Mouse (Mus musculus) midbrain, embryonic 16.5 days (tissue): Measurements from ENCODE around the gene Art3. TPM values are rescaled to one million over a fixed set of nuclear protein-coding genes. Genes with fewer than 3 reads are reported as not detected.

Experiments
- ATAC-seq: fragments of 200-750 bp; cut with Nextera tagmentation; 2 replicates; pipeline ENCODE4 v1.8.0; 2017; ENCODE audit warnings: moderate TSS enrichment
- H3K27ac ChIP-seq: fragments of 300-500 bp; sonication (generic); 2 replicates; pipeline ENCODE4 v1.5.1; 2014; ENCODE audit warnings: mild to moderate bottlenecking, low read length, mixed read lengths
- H3K27me3 ChIP-seq: fragments of 300-500 bp; sonication (generic); 2 replicates; pipeline ENCODE4 v1.6.1; 2014; ENCODE audit warnings: low read depth, low read length, mixed read lengths; ENCODE audit not compliant: control insufficient read depth, insufficient read depth
- H3K36me3 ChIP-seq: fragments of 300-500 bp; sonication (generic); 2 replicates; pipeline ENCODE4 v1.6.1; 2014; ENCODE audit warnings: mild to moderate bottlenecking, low read length, moderate library complexity, mixed read lengths; ENCODE audit not compliant: control insufficient read depth, insufficient read depth
- H3K4me1 ChIP-seq: fragments of 300-500 bp; sonication (generic); 2 replicates; pipeline ENCODE4 v1.6.1; 2014; ENCODE audit warnings: mild to moderate bottlenecking, low read length, mixed read lengths; ENCODE audit not compliant: control insufficient read depth, insufficient read depth
- H3K4me2 ChIP-seq: fragments of 300-500 bp; sonication (generic); 2 replicates; pipeline ENCODE4 v1.6.1; 2014; ENCODE audit warnings: mild to moderate bottlenecking, low read length, mixed read lengths
- H3K4me3 ChIP-seq: fragments of 300-500 bp; sonication (generic); 2 replicates; pipeline ENCODE4 v1.5.1; 2014; ENCODE audit warnings: low read depth, mild to moderate bottlenecking, low read length, moderate library complexity, mixed read lengths
- H3K9ac ChIP-seq: fragments of 300-500 bp; sonication (generic); 2 replicates; pipeline ENCODE4 v1.6.1; 2014; ENCODE audit warnings: low read depth, low read length, mixed read lengths
- H3K9me3 ChIP-seq: fragments of 300-500 bp; sonication (generic); replicated peaks from 2 replicates; pipeline ENCODE4 v1.6.1; 2014; ENCODE audit warnings: mild to moderate bottlenecking, low read length, mixed read lengths; ENCODE audit not compliant: control insufficient read depth, poor library complexity, severe bottlenecking
- WGBS: fragments of 180-500 bp; shearing (Covaris S2); extraction: QIAGEN DNeasy Blood & Tissue Kit; methylation state at CpG from one replicate; pipeline ENCODE4 v1.1.7; 2014; 5-methylcytosine and 5-hydroxymethylcytosine counted together
- polyA plus RNA-seq: library from polyadenylated mRNA; unstranded; fragments of >200 nt; fragmentation: Nextera tagmentation; extraction: Ambion mirVana; gene quantifications from 2 replicates; pipeline ENCODE4 v1.2.1, GENCODE M21; 2015

Art3 gene
- polyA plus RNA-seq, 1 experiment from 2014 or later, result 4.3 TPM

GRCm38 (mm10) chr5:92410486-92410885 is 78.9 kb downstream of the Art3 start:
- no peak overlapping the region for H3K4me2 ChIP-seq
- H3K27me3 ChIP-seq, result no peaks in the 10 kb centered on the region
- no peak overlapping the region for H3K27ac ChIP-seq
- no peaks in the 10 kb centered on the region for H3K4me1 ChIP-seq
- no peak overlapping the region for H3K9ac ChIP-seq
- no peak overlapping the region for H3K4me3 ChIP-seq
- 87% methylated on average over 5 of the region's 5 CpGs for WGBS
- no peak for ATAC-seq
- H3K36me3 ChIP-seq, result peaks cover 6% of the 10 kb centered on the region; the same call in 1 of the 2 replicates
- H3K9me3 ChIP-seq, result no peaks in the 10 kb centered on the region

DNA sequence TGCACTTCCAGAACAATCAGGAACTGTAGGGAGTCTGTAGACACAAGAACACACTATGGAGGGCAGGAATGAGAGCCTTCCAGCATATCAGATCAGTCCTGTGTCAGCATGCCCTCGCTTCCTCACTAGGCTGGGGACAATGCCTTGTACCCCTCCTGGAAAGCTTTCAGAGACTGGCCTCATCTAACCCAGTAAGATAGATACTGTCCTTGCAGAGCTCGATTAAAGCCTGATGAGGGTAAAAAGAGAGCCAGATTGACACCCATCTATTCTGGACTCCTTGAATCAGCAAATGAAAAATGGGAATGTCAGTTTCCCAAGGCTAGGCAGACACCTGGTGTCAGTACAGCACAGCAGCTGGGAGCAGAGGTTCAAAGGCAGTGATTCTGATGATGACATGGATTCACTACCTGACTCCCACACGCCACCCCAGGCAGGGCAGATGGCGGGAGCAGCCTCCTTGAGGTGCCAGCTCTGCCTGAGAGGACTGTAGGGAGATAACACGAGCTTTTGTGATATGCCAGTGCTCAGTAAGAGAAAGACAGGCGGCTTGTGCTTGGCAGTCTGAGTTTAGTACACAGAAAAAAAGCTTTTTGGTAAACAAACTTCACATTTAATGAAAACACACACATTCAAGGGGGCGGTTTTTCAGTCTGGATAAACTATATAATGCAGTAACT is 80.0 kb downstream of the Art3 start:
- no peaks in the 10 kb centered on the region for H3K27me3 ChIP-seq
- H3K9ac ChIP-seq, result no peak overlapping the region
- 75% methylated on average over 7 of the region's 7 CpGs for WGBS
- ATAC-seq, result no peak
- H3K36me3 ChIP-seq, result peaks cover 12% of the 10 kb centered on the region
- H3K9me3 ChIP-seq, result no peaks in the 10 kb centered on the region
- no peak overlapping the region for H3K27ac ChIP-seq
- H3K4me1 ChIP-seq, result no peaks in the 10 kb centered on the region
- no peak overlapping the region for H3K4me3 ChIP-seq
- H3K4me2 ChIP-seq, result no peak overlapping the region

- Histone ChIP-seq H3K4me2 (no peak overlapping the region), H3K27me3 (no peaks in the 10 kb centered on the region), H3K9ac (no peak overlapping the region), H3K9me3 (no peaks in the 10 kb centered on the region), H3K36me3 (peaks cover 19% of the 10 kb centered on the region), H3K4me1 (no peaks in the 10 kb centered on the region), H3K4me3 (no peak overlapping the region), H3K27ac (no peak overlapping the region)
- peak; percentile 59; the same call in 1 of the 2 replicates for ATAC-seq
- 88% methylated on average over 11 of the region's 11 CpGs for WGBS
These were observed 81.8 kb downstream of the Art3 start for GRCm38 (mm10) chr5:92413271-92413981.

- no peak for ATAC-seq
- H3K9me3 ChIP-seq, result no peaks in the 10 kb centered on the region
- 92% methylated on average over 8 of the region's 8 CpGs for WGBS
These were observed 82.4 kb downstream of the Art3 start for GRCm38 (mm10) chr5:92413982-92414375.

GRCm38 (mm10) chr5:92424126-92424525 is 92.5 kb downstream of the Art3 start:
- peaks cover 55% of the 10 kb centered on the region for H3K36me3 ChIP-seq
- H3K9me3 ChIP-seq, result no peaks in the 10 kb centered on the region
- no peak overlapping the region for H3K27ac ChIP-seq
- H3K4me1 ChIP-seq, result no peaks in the 10 kb centered on the region
- no peak for ATAC-seq
- no peak overlapping the region for H3K4me3 ChIP-seq
- no peak overlapping the region for H3K9ac ChIP-seq
- no peak overlapping the region for H3K4me2 ChIP-seq
- 95% methylated on average over 11 of the region's 11 CpGs for WGBS
- H3K27me3 ChIP-seq, result no peaks in the 10 kb centered on the region

More at GRCm38 (mm10) chr5:92413982-92414375, 82.4 kb downstream of the Art3 start:
- no peak overlapping the region for H3K27ac ChIP-seq
- H3K4me3 ChIP-seq, result no peak overlapping the region
- H3K9ac ChIP-seq, result no peak overlapping the region
- H3K4me1 ChIP-seq, result no peaks in the 10 kb centered on the region
- no peaks in the 10 kb centered on the region for H3K27me3 ChIP-seq
- peaks cover 22% of the 10 kb centered on the region for H3K36me3 ChIP-seq
- no peak overlapping the region for H3K4me2 ChIP-seq

DNA sequence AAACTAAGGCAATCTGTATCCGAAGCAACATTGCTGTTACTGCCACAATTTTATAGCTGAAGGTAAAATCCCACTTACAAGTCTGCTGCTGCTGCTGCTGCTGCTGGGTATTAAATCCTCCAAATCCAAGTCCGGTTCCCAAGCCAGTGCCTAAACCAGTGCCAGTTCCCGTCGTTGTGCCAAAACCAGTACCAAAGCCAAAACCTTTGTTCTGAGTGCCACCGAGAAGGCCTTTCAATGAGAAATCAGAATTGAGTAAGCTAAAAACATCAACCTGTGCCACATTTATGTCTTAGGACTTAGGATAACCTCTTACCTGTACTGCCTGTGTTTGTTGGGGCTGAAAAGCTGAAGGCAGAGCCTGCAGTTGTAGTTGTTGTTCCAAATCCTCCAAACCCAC is 99.1 kb downstream of the Art3 start:
- H3K4me2 ChIP-seq, result no peak overlapping the region
- 91% methylated on average over 5 of the region's 5 CpGs for WGBS
- H3K27me3 ChIP-seq, result no peaks in the 10 kb centered on the region
- H3K27ac ChIP-seq, result no peak overlapping the region
- peaks cover 14% of the 10 kb centered on the region for H3K4me1 ChIP-seq
- ATAC-seq, result no peak
- H3K36me3 ChIP-seq, result peaks cover 25% of the 10 kb centered on the region
- no peak overlapping the region for H3K4me3 ChIP-seq
- no peak overlapping the region for H3K9ac ChIP-seq
- no peaks in the 10 kb centered on the region for H3K9me3 ChIP-seq

DNA sequence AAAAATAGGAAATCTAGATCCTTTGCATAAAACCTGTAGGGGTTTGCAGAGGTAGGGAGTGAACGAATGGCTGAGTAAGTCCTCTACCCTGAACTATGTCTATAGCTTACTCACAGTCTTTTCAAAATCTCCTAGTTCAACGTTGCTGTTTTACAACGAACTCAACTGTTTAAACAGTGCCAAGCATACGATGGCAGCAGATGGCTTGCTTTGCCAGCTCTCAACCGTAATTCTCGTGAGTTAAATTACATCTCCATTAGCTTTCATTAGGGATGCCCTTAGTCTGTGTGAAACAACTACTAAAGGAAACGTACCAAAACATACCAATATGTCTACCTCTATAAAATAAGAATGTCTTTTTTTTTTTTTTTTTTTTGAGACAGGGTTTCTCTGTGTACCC is 100.0 kb downstream of the Art3 start:
- WGBS, result 82% methylated on average over 7 of the region's 7 CpGs
- Histone ChIP-seq H3K4me1 (peaks cover 14% of the 10 kb centered on the region), H3K9ac (no peak overlapping the region), H3K36me3 (peaks cover 25% of the 10 kb centered on the region), H3K27me3 (no peaks in the 10 kb centered on the region), H3K27ac (no peak overlapping the region), H3K4me3 (no peak overlapping the region), H3K4me2 (no peak overlapping the region), H3K9me3 (no peaks in the 10 kb centered on the region)
- no peak for ATAC-seq

DNA sequence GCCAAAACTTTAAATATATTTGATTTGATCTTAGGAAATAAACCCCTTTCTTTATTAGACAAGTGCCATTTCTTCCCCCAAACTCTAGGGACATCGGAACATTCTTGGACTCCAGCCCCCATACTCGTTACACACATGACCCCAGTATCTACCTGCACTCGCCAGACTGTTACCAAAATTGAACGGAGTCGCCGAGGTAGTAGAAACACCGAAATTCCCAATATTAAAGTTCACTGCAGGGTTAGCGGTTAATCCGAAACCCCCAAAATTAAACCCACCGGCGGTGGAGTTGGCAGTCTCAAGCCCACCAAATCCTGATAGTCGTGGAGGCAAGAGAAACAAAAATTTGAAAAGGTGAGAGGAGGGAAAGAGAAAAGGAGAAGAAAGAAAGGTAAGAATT is 102.4 kb downstream of the Art3 start:
- no peaks in the 10 kb centered on the region for H3K9me3 ChIP-seq
- H3K4me3 ChIP-seq, result peak overlapping the region; percentile 99
- H3K4me2 ChIP-seq, result peak overlapping the region; percentile 98
- peaks cover 4% of the 10 kb centered on the region; the same call in 1 of the 2 replicates for H3K36me3 ChIP-seq
- peaks cover 14% of the 10 kb centered on the region for H3K4me1 ChIP-seq
- H3K9ac ChIP-seq, result peak overlapping the region; percentile 96
- no peaks in the 10 kb centered on the region for H3K27me3 ChIP-seq
- ATAC-seq, result no peak
- H3K27ac ChIP-seq, result no peak overlapping the region
- WGBS, result under 1% methylated on average over 12 of the region's 12 CpGs

GRCm38 (mm10) chr5:92434571-92434985 is 103.0 kb downstream of the Art3 start:
- Histone ChIP-seq H3K36me3 (peaks cover 2% of the 10 kb centered on the region; the same call in 1 of the 2 replicates), H3K9me3 (no peaks in the 10 kb centered on the region), H3K4me1 (peaks cover 14% of the 10 kb centered on the region), H3K27ac (peak overlapping the region; percentile 82), H3K4me2 (peak overlapping the region; percentile 98), H3K27me3 (no peaks in the 10 kb centered on the region), H3K4me3 (peak overlapping the region; percentile 99), H3K9ac (peak overlapping the region; percentile 96)
- WGBS, result 0% methylated on average over 31 of the region's 39 CpGs
- no peak for ATAC-seq
